Mouse (Mus musculus) forebrain, embryonic 13.5 days (tissue): ENCODE measurements around the gene Rreb1. TPM values are rescaled to one million over a fixed set of nuclear protein-coding genes. Genes with fewer than 3 reads are reported as not detected.
A peak's percentile ranks its signal among the peaks of the same experiment; 100 is the strongest.

Experiments used
- ATAC-seq: fragments of 200-750 bp; cut with Nextera tagmentation; 2 replicates; pipeline ENCODE4 v1.8.0; 2017
- H3K27ac ChIP-seq: fragments of 300-500 bp; sonication (generic); 2 replicates; pipeline ENCODE4 v1.5.1; 2015; ENCODE audit warnings: inconsistent platforms, mild to moderate bottlenecking, moderate library complexity
- H3K27me3 ChIP-seq: fragments of 300-500 bp; sonication (generic); 2 replicates; pipeline ENCODE4 v1.6.1; 2015; ENCODE audit warnings: mild to moderate bottlenecking, inconsistent platforms
- H3K36me3 ChIP-seq: fragments of 300-500 bp; sonication (generic); 2 replicates; pipeline ENCODE4 v1.6.1; 2015; ENCODE audit warnings: mild to moderate bottlenecking, inconsistent platforms; ENCODE audit not compliant: poor library complexity, severe bottlenecking
- H3K4me1 ChIP-seq: fragments of 300-500 bp; sonication (generic); 2 replicates; pipeline ENCODE4 v1.6.1; 2015; ENCODE audit warnings: inconsistent platforms
- H3K4me2 ChIP-seq: fragments of 300-500 bp; sonication (generic); 2 replicates; pipeline ENCODE4 v1.6.1; 2015; ENCODE audit warnings: inconsistent platforms, mild to moderate bottlenecking, moderate library complexity
- H3K4me3 ChIP-seq: fragments of 300-500 bp; sonication (generic); 2 replicates; pipeline ENCODE4 v1.5.1; 2015; ENCODE audit warnings: mild to moderate bottlenecking, inconsistent platforms
- H3K9ac ChIP-seq: fragments of 300-500 bp; sonication (generic); 2 replicates; pipeline ENCODE4 v1.6.1; 2015; ENCODE audit warnings: mild to moderate bottlenecking, inconsistent platforms
- H3K9me3 ChIP-seq: fragments of 300-500 bp; sonication (generic); replicated peaks from 2 replicates; pipeline ENCODE4 v1.6.1; 2016; ENCODE audit warnings: inconsistent platforms
- WGBS: fragments of 180-500 bp; shearing (Covaris S2); methylation state at CpG from one replicate; pipeline ENCODE4 v1.1.7; 2015; 5-methylcytosine and 5-hydroxymethylcytosine counted together
- polyA plus RNA-seq: library from polyadenylated mRNA; unstranded; fragments of >200 nt; fragmentation: Nextera tagmentation; extraction: Ambion mirVana; gene quantifications from 2 replicates; pipeline ENCODE4 v1.2.1, GENCODE M21; 2015

Gene Rreb1
- polyA plus RNA-seq, 1 experiment from 2014 or later: 1.7 TPM

GRCm38 (mm10) chr13:37965126-37965914, 187.1 kb downstream of the Rreb1 start:
- Histone ChIP-seq H3K9me3 (no peaks in the 10 kb centered on the region), H3K9ac (no peak overlapping the region), H3K4me3 (no peak overlapping the region), H3K4me1 (peaks cover 23% of the 10 kb centered on the region), H3K36me3 (no peaks in the 10 kb centered on the region), H3K4me2 (no peak overlapping the region), H3K27me3 (0 out of 2 replicates have a peak, but pooled peaks cover 7% of the 10 kb centered on the region), H3K27ac (no peak overlapping the region)
- WGBS: 35% methylated on average over 17 of the region's 17 CpGs
- ATAC-seq: no peak

- 79% methylated on average over 15 of the region's 15 CpGs for WGBS
- Histone ChIP-seq H3K4me2 (no peak overlapping the region), H3K4me3 (no peak overlapping the region), H3K9me3 (no peaks in the 10 kb centered on the region), H3K27ac (0 out of 2 replicates have a peak overlapping the region, but pooled peaks have one; percentile 3), H3K36me3 (no peaks in the 10 kb centered on the region), H3K9ac (no peak overlapping the region), H3K27me3 (0 out of 2 replicates have a peak, but pooled peaks cover 7% of the 10 kb centered on the region), H3K4me1 (peaks cover 23% of the 10 kb centered on the region)
- no peak for ATAC-seq
Measured at GRCm38 (mm10) chr13:37966256-37967051, 188.3 kb downstream of the Rreb1 start.

GRCm38 (mm10) chr13:37967052-37967437, 188.8 kb downstream of the Rreb1 start:
- 52% methylated on average over 12 of the region's 12 CpGs for WGBS
- H3K27me3 ChIP-seq: 0 out of 2 replicates have a peak, but pooled peaks cover 7% of the 10 kb centered on the region
- H3K4me3 ChIP-seq: no peak overlapping the region
- no peaks in the 10 kb centered on the region for H3K9me3 ChIP-seq
- no peak overlapping the region for H3K9ac ChIP-seq
- no peak for ATAC-seq
- no peaks in the 10 kb centered on the region for H3K36me3 ChIP-seq
- H3K4me1 ChIP-seq: peaks cover 23% of the 10 kb centered on the region
- H3K4me2 ChIP-seq: no peak overlapping the region
- 0 out of 2 replicates have a peak overlapping the region, but pooled peaks have one; percentile 3 for H3K27ac ChIP-seq

- 0 out of 2 replicates have a peak overlapping the region, but pooled peaks have one; percentile 3 for H3K27ac ChIP-seq
- H3K36me3 ChIP-seq: 0 out of 2 replicates have a peak, but pooled peaks cover 2% of the 10 kb centered on the region
- no peaks in the 10 kb centered on the region for H3K9me3 ChIP-seq
- H3K4me1 ChIP-seq: peaks cover 23% of the 10 kb centered on the region
- no peak overlapping the region for H3K4me3 ChIP-seq
- WGBS: 65% methylated on average over 10 of the region's 10 CpGs
- no peak overlapping the region for H3K4me2 ChIP-seq
- H3K27me3 ChIP-seq: 0 out of 2 replicates have a peak, but pooled peaks cover 7% of the 10 kb centered on the region
- ATAC-seq: no peak
- H3K9ac ChIP-seq: no peak overlapping the region
Measured at GRCm38 (mm10) chr13:37967565-37967964, 189.4 kb downstream of the Rreb1 start.

- Histone ChIP-seq H3K36me3 (0 out of 2 replicates have a peak, but pooled peaks cover 4% of the 10 kb centered on the region), H3K9me3 (no peaks in the 10 kb centered on the region), H3K27ac (no peak overlapping the region), H3K9ac (no peak overlapping the region), H3K27me3 (0 out of 2 replicates have a peak, but pooled peaks cover 4% of the 10 kb centered on the region), H3K4me1 (peaks cover 14% of the 10 kb centered on the region), H3K4me2 (no peak overlapping the region), H3K4me3 (no peak overlapping the region)
- 14% methylated on average over 14 of the region's 14 CpGs for WGBS
- peak; percentile 40 for ATAC-seq
Measured at GRCm38 (mm10) chr13:37969337-37969736, 191.1 kb downstream of the Rreb1 start.

- peak; percentile 81 for ATAC-seq
- Histone ChIP-seq H3K4me2 (no peak overlapping the region), H3K9me3 (no peaks in the 10 kb centered on the region), H3K4me1 (peaks cover 7% of the 10 kb centered on the region), H3K4me3 (no peak overlapping the region), H3K27me3 (no peaks in the 10 kb centered on the region), H3K36me3 (peaks cover 7% of the 10 kb centered on the region; the same call in 1 of the 2 replicates), H3K9ac (no peak overlapping the region), H3K27ac (no peak overlapping the region)
- 70% methylated on average over 8 of the region's 8 CpGs for WGBS
Measured at GRCm38 (mm10) chr13:37969988-37970387, 191.8 kb downstream of the Rreb1 start.

- no peak overlapping the region for H3K9ac ChIP-seq
- ATAC-seq: no peak
- no peak overlapping the region for H3K4me2 ChIP-seq
- H3K4me1 ChIP-seq: peaks cover 7% of the 10 kb centered on the region
- H3K36me3 ChIP-seq: peaks cover 12% of the 10 kb centered on the region; the same call in 1 of the 2 replicates
- no peak overlapping the region for H3K4me3 ChIP-seq
- H3K27me3 ChIP-seq: no peaks in the 10 kb centered on the region
- no peak overlapping the region for H3K27ac ChIP-seq
- H3K9me3 ChIP-seq: no peaks in the 10 kb centered on the region
- WGBS: 92% methylated on average over 11 of the region's 11 CpGs
Measured at GRCm38 (mm10) chr13:37970887-37971530, 192.8 kb downstream of the Rreb1 start.

GRCm38 (mm10) chr13:37974036-37974435, 195.8 kb downstream of the Rreb1 start:
- Histone ChIP-seq H3K4me1 (no peaks in the 10 kb centered on the region), H3K27me3 (no peaks in the 10 kb centered on the region), H3K27ac (no peak overlapping the region), H3K36me3 (peaks cover 39% of the 10 kb centered on the region), H3K4me2 (no peak overlapping the region), H3K9me3 (no peaks in the 10 kb centered on the region), H3K4me3 (no peak overlapping the region), H3K9ac (no peak overlapping the region)
- no peak for ATAC-seq
- WGBS: 92% methylated on average over 6 of the region's 6 CpGs

GRCm38 (mm10) chr13:37974731-37975130, 196.5 kb downstream of the Rreb1 start:
- no peaks in the 10 kb centered on the region for H3K4me1 ChIP-seq
- no peak overlapping the region for H3K4me3 ChIP-seq
- ATAC-seq: no peak
- no peaks in the 10 kb centered on the region for H3K9me3 ChIP-seq
- H3K9ac ChIP-seq: no peak overlapping the region
- H3K4me2 ChIP-seq: no peak overlapping the region
- H3K27me3 ChIP-seq: no peaks in the 10 kb centered on the region
- H3K36me3 ChIP-seq: peaks cover 46% of the 10 kb centered on the region
- 87% methylated on average over 5 of the region's 5 CpGs for WGBS
- H3K27ac ChIP-seq: no peak overlapping the region

GRCm38 (mm10) chr13:37979506-37979905, 201.3 kb downstream of the Rreb1 start:
- Histone ChIP-seq H3K9ac (no peak overlapping the region), H3K9me3 (no peaks in the 10 kb centered on the region), H3K4me1 (no peaks in the 10 kb centered on the region), H3K4me3 (no peak overlapping the region), H3K4me2 (no peak overlapping the region), H3K27ac (no peak overlapping the region), H3K27me3 (no peaks in the 10 kb centered on the region), H3K36me3 (peaks cover 84% of the 10 kb centered on the region)
- ATAC-seq: no peak
- 94% methylated on average over 12 of the region's 12 CpGs for WGBS

GRCm38 (mm10) chr13:37980346-37980745, 202.1 kb downstream of the Rreb1 start:
- Histone ChIP-seq H3K27me3 (no peaks in the 10 kb centered on the region), H3K9me3 (no peaks in the 10 kb centered on the region), H3K4me1 (no peaks in the 10 kb centered on the region), H3K4me2 (no peak overlapping the region), H3K4me3 (no peak overlapping the region), H3K9ac (no peak overlapping the region), H3K27ac (no peak overlapping the region), H3K36me3 (peaks cover 82% of the 10 kb centered on the region)
- 95% methylated on average over 10 of the region's 10 CpGs for WGBS
- ATAC-seq: no peak
